Mouse (Mus musculus): ENCODE results near the gene Tiam2. TPM values are rescaled to one million over a fixed set of nuclear protein-coding genes. Genes with fewer than 3 reads are reported as not detected.

Tiam2 gene
- polyA plus RNA-seq, 1 experiment from 2014 or later = 1.2 TPM

DNA sequence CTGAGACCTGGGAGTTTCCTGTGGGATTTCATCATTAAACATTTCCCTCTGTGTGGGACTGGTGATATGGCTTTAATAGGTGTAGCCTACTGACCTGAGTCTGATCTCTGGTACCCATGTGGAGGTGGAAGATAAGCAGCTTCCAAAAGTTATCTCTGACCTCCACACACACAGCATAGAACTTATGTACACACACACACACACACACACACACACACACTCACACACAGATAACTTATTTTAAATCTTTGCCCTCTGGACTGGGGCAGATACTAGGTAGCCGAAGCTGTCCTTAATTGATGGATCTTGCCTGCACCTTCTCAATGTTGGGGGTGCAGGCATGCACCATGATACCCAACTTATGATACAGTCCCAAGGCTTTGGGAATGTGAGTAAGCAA lies 108.9 kb downstream of the Tiam2 start:
- H3K4me1 ChIP-seq (replicated peaks; ENCODE audit: control insufficient read depth, insufficient read depth) = no peaks in the 10 kb centered on the region
- no peak for DNase-seq (ENCODE audit: low spot score)
- H3K9ac ChIP-seq (ENCODE audit: low read length) = no peak overlapping the region
- H3K27me3 ChIP-seq (ENCODE audit: control insufficient read depth, insufficient read depth, low read length) = no peaks in the 10 kb centered on the region
- no peak overlapping the region for H3K4me3 ChIP-seq (ENCODE audit: low read depth, low read length)
- no peaks in the 10 kb centered on the region for H3K9me3 ChIP-seq (ENCODE audit: control insufficient read depth, low read length)
- TF ChIP-seq EP300 (optimal IDR thresholded peaks at IDR 0.05) (no peak), CTCF (IDR thresholded peaks at IDR 0.05; ENCODE audit: low read depth) (no peak)
- ATAC-seq (ENCODE audit: low FRiP score, low TSS enrichment) = no peak
- H3K27ac ChIP-seq (replicated peaks) = no peak overlapping the region
- no peaks in the 10 kb centered on the region for H3K36me3 ChIP-seq (ENCODE audit: control insufficient read depth, insufficient read depth, low read length)
- 61% methylated on average over 1 of the region's 1 CpGs for WGBS
- H3K4me2 ChIP-seq (replicated peaks; ENCODE audit: low read depth) = no peak overlapping the region

DNA sequence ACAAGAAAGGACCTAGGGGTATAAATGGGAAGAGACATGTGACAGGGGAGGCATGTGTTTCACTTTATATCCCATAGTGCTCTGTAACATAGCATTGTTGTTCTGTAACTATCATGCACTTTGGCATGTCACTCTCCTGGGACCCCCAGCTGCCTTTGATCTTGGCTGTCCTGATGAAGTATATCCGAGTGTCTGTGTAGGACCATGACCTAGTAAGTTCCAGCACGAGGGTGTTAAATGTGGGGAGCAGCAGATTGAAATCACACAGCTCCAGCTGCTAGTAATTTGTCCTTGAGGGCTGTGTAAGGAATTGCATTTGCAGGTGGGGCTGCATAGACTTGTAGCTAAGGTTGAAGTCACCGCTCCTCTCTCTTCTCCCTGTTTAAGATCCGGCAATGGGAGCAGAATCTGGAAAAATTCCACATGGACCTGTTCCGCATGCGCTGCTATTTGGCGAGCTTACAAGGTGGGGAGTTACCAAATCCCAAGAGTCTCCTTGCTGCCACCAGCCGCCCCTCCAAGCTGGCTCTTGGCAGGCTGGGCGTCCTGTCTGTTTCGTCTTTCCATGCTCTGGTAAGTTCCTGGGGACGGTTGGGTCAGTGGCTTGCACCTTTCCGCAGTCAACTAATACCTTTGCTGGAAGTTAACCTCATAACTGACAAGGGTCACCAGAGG lies 110.6 kb downstream of the Tiam2 start:
- no peak for DNase-seq (ENCODE audit: low spot score)
- H3K9me3 ChIP-seq (ENCODE audit: control insufficient read depth, low read length) = no peaks in the 10 kb centered on the region
- 76% methylated on average over 12 of the region's 12 CpGs for WGBS
- H3K9ac ChIP-seq (ENCODE audit: low read length) = no peak overlapping the region
- H3K4me2 ChIP-seq (replicated peaks; ENCODE audit: low read depth) = no peak overlapping the region
- no peaks in the 10 kb centered on the region for H3K4me1 ChIP-seq (replicated peaks; ENCODE audit: control insufficient read depth, insufficient read depth)
- no peak overlapping the region for H3K4me3 ChIP-seq (ENCODE audit: low read depth, low read length)
- H3K27ac ChIP-seq (replicated peaks) = no peak overlapping the region
- no peak for TF ChIP-seq EP300 (optimal IDR thresholded peaks at IDR 0.05)
- no peak for TF ChIP-seq CTCF (IDR thresholded peaks at IDR 0.05; ENCODE audit: low read depth)
- no peak for ATAC-seq (ENCODE audit: low FRiP score, low TSS enrichment)
- H3K27me3 ChIP-seq (ENCODE audit: control insufficient read depth, insufficient read depth, low read length) = no peaks in the 10 kb centered on the region
- H3K36me3 ChIP-seq (ENCODE audit: control insufficient read depth, insufficient read depth, low read length) = no peaks in the 10 kb centered on the region

DNA sequence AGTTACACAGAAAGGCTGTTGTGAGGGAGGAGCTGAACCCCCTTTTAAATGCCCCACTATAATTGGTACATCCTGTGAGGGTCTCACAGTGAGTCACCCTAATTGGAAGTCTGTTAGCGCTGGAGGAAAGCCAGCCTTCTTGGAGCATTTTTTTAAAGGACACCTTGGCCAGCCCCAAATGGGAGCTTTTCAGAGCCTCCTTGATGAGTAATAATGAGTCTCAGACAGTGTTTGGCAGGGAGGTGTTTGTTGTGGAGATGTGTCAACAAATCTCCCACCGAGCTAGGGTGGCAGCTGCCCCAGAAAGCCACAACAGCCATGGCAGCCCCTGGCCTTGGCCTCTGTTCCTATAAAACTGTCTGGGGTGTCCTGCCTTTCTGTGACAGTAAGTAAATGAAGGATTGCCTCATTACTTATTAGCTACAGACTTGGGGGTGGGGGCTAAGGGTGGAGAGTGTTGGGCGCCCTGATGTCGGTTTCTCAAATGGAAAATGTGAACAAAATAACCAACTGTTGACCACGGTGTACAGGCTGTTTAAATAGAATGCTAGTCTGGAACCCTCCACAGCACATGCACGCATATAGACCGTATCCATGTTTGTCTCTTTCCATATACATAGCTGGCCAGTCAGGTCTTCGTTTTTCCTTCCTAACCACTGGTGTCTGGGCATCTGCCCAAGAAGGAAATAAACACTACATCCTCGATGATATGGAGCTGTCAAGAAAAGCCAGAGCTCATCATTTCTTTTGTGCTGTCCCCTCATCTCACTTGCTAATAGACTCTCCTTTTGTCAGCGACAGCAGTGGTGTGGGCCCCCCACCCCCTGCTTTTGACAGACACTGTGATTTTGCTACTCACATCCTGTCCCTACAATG lies 116.4 kb downstream of the Tiam2 start:
- ATAC-seq (ENCODE audit: low FRiP score, low TSS enrichment) (no peak), DNase-seq (ENCODE audit: low spot score) (no peak)
- Histone ChIP-seq H3K9ac (ENCODE audit: low read length) (no peak overlapping the region), H3K27ac (replicated peaks) (no peak overlapping the region), H3K36me3 (ENCODE audit: control insufficient read depth, insufficient read depth, low read length) (no peaks in the 10 kb centered on the region), H3K9me3 (ENCODE audit: control insufficient read depth, low read length) (no peaks in the 10 kb centered on the region), H3K4me1 (replicated peaks; ENCODE audit: control insufficient read depth, insufficient read depth) (no peaks in the 10 kb centered on the region), H3K4me2 (replicated peaks; ENCODE audit: low read depth) (no peak overlapping the region), H3K27me3 (ENCODE audit: control insufficient read depth, insufficient read depth, low read length) (no peaks in the 10 kb centered on the region), H3K4me3 (ENCODE audit: low read depth, low read length) (no peak overlapping the region)
- no peak for TF ChIP-seq CTCF (IDR thresholded peaks at IDR 0.05; ENCODE audit: low read depth)
- TF ChIP-seq EP300 (optimal IDR thresholded peaks at IDR 0.05) = no peak
- 49% methylated on average over 10 of the region's 10 CpGs for WGBS

GRCm38 (mm10) chr17:3446191-3446950 lies 120.0 kb downstream of the Tiam2 start:
- Histone ChIP-seq H3K27ac (replicated peaks) (no peak overlapping the region), H3K4me3 (ENCODE audit: low read depth, low read length) (no peak overlapping the region), H3K36me3 (ENCODE audit: control insufficient read depth, insufficient read depth, low read length) (no peaks in the 10 kb centered on the region), H3K27me3 (ENCODE audit: control insufficient read depth, insufficient read depth, low read length) (no peaks in the 10 kb centered on the region), H3K4me2 (replicated peaks; ENCODE audit: low read depth) (no peak overlapping the region), H3K9me3 (ENCODE audit: control insufficient read depth, low read length) (no peaks in the 10 kb centered on the region), H3K9ac (ENCODE audit: low read length) (no peak overlapping the region), H3K4me1 (replicated peaks; ENCODE audit: control insufficient read depth, insufficient read depth) (no peaks in the 10 kb centered on the region)
- DNase-seq (ENCODE audit: low spot score) (no peak), ATAC-seq (ENCODE audit: low FRiP score, low TSS enrichment) (0 out of 2 replicates have a peak, but pooled peaks have one; percentile 16)
- TF ChIP-seq CTCF (IDR thresholded peaks at IDR 0.05; ENCODE audit: low read depth) = peak; percentile 75
- no peak for TF ChIP-seq EP300 (optimal IDR thresholded peaks at IDR 0.05)
- 47% methylated on average over 8 of the region's 8 CpGs for WGBS

GRCm38 (mm10) chr17:3448725-3449124 lies 122.4 kb downstream of the Tiam2 start:
- H3K4me1 ChIP-seq (replicated peaks; ENCODE audit: control insufficient read depth, insufficient read depth) = no peaks in the 10 kb centered on the region
- H3K4me2 ChIP-seq (replicated peaks; ENCODE audit: low read depth) = no peak overlapping the region
- TF ChIP-seq EP300 (optimal IDR thresholded peaks at IDR 0.05) = no peak
- peak; percentile 96 for TF ChIP-seq CTCF (IDR thresholded peaks at IDR 0.05; ENCODE audit: low read depth)
- no peak overlapping the region for H3K4me3 ChIP-seq (ENCODE audit: low read depth, low read length)
- WGBS = 23% methylated on average over 3 of the region's 3 CpGs
- ATAC-seq (ENCODE audit: low FRiP score, low TSS enrichment) (peak; percentile 60; the same call in 1 of the 2 replicates), DNase-seq (ENCODE audit: low spot score) (peak; percentile 75)
- H3K27me3 ChIP-seq (ENCODE audit: control insufficient read depth, insufficient read depth, low read length) = no peaks in the 10 kb centered on the region
- H3K9me3 ChIP-seq (ENCODE audit: control insufficient read depth, low read length) = no peaks in the 10 kb centered on the region
- H3K27ac ChIP-seq (replicated peaks) = no peak overlapping the region
- H3K36me3 ChIP-seq (ENCODE audit: control insufficient read depth, insufficient read depth, low read length) = no peaks in the 10 kb centered on the region
- H3K9ac ChIP-seq (ENCODE audit: low read length) = no peak overlapping the region

Measured in stomach, postnatal 0 days (tissue).